Mouse (Mus musculus): ENCODE data around the gene Catip. TPM values are rescaled to one million over a fixed set of nuclear protein-coding genes. Genes with fewer than 3 reads are reported as not detected.

Gene Catip
- polyA plus RNA-seq, 1 experiment from 2014 or later, result 0.21 TPM

DNA sequence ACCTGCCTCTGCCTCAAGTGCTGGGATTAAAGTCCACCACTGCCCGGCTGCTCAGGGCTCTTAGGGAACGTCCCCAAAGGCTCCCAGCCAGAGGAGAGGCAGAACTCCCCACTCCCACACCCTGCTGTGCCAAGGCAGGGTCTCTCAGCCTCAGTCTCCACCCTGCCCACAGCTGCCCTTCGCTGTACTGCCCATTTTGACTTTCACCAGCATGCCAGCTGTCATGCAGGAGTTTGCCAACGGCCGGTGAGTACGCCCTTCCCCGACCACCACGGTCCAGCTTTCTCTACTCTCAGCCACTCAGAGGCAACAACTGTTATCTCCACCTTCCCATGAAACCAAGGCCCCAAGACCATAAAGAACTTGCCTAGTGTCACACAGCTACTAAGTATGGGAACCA is 22.6 kb downstream of the Catip start:
- ATAC-seq (replicated peaks; ENCODE audit: low FRiP score) (no peak), DNase-seq (ENCODE audit: low spot score) (no peak)
- Histone ChIP-seq H3K4me1 (replicated peaks; ENCODE audit: control insufficient read depth, insufficient read depth, low read length) (peaks cover 30% of the 10 kb centered on the region), H3K9me3 (ENCODE audit: control insufficient read depth, low read length) (no peaks in the 10 kb centered on the region), H3K4me2 (no peak overlapping the region), H3K9ac (ENCODE audit: low read depth, low read length) (no peak overlapping the region), H3K27ac (ENCODE audit: low read depth, low read length) (no peak overlapping the region), H3K36me3 (ENCODE audit: control insufficient read depth, insufficient read depth, low read length) (no peaks in the 10 kb centered on the region), H3K27me3 (replicated peaks; ENCODE audit: control insufficient read depth, insufficient read depth, low read length) (no peaks in the 10 kb centered on the region), H3K4me3 (ENCODE audit: low read depth, low read length) (no peak overlapping the region)
- 72% methylated on average over 8 of the region's 8 CpGs for WGBS

DNA sequence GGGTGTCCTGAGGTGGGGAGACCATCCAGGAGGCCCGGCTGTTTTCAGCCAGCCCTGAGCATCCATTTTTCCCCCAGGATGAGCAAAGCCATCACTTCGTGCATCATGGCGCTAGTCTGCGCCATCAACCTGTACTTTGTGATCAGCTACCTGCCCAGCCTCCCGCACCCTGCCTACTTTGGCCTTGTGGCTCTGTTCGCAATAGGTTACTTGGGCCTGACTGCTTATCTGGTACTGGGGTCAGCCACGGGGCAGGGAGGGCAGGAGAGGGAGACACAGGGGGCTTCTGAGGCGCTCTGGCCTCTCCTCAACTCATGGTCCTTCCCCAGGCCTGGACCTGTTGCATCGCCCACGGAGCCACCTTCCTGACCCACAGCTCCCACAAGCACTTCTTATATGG is 23.2 kb downstream of the Catip start:
- no peak overlapping the region for H3K4me3 ChIP-seq (ENCODE audit: low read depth, low read length)
- H3K27me3 ChIP-seq (replicated peaks; ENCODE audit: control insufficient read depth, insufficient read depth, low read length), result no peaks in the 10 kb centered on the region
- H3K9me3 ChIP-seq (ENCODE audit: control insufficient read depth, low read length), result no peaks in the 10 kb centered on the region
- DNase-seq (ENCODE audit: low spot score) (no peak), ATAC-seq (replicated peaks; ENCODE audit: low FRiP score) (no peak)
- H3K36me3 ChIP-seq (ENCODE audit: control insufficient read depth, insufficient read depth, low read length), result no peaks in the 10 kb centered on the region
- H3K4me2 ChIP-seq, result no peak overlapping the region
- 85% methylated on average over 10 of the region's 10 CpGs for WGBS
- H3K27ac ChIP-seq (ENCODE audit: low read depth, low read length), result no peak overlapping the region
- H3K4me1 ChIP-seq (replicated peaks; ENCODE audit: control insufficient read depth, insufficient read depth, low read length), result peaks cover 30% of the 10 kb centered on the region
- H3K9ac ChIP-seq (ENCODE audit: low read depth, low read length), result no peak overlapping the region

DNA sequence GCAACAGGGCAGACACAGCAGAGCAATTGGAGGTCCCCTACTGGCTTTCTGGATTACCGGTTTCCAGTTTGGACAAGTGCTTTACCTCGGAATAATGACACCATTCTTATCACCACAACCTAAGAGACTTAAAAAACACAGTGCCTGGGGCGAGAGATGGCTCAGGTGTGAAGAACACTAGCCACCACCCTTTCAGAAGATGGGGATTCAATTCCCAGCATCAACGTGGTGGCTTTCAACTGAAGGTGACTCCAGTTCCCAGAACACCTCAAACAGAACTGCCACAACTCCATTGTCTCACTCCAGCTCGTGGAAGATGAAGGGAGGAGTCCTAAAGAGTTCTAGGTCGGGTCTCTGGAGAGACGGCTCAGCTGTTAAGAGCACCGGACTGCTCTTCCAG is 23.6 kb downstream of the Catip start:
- no peak overlapping the region for H3K4me3 ChIP-seq (ENCODE audit: low read depth, low read length)
- no peak overlapping the region for H3K4me2 ChIP-seq
- 86% methylated on average over 8 of the region's 8 CpGs for WGBS
- no peak overlapping the region for H3K27ac ChIP-seq (ENCODE audit: low read depth, low read length)
- DNase-seq (ENCODE audit: low spot score) (no peak), ATAC-seq (replicated peaks; ENCODE audit: low FRiP score) (no peak)
- H3K9ac ChIP-seq (ENCODE audit: low read depth, low read length), result no peak overlapping the region
- H3K27me3 ChIP-seq (replicated peaks; ENCODE audit: control insufficient read depth, insufficient read depth, low read length), result no peaks in the 10 kb centered on the region
- H3K4me1 ChIP-seq (replicated peaks; ENCODE audit: control insufficient read depth, insufficient read depth, low read length), result peaks cover 34% of the 10 kb centered on the region
- no peaks in the 10 kb centered on the region for H3K36me3 ChIP-seq (ENCODE audit: control insufficient read depth, insufficient read depth, low read length)
- no peaks in the 10 kb centered on the region for H3K9me3 ChIP-seq (ENCODE audit: control insufficient read depth, low read length)

DNA sequence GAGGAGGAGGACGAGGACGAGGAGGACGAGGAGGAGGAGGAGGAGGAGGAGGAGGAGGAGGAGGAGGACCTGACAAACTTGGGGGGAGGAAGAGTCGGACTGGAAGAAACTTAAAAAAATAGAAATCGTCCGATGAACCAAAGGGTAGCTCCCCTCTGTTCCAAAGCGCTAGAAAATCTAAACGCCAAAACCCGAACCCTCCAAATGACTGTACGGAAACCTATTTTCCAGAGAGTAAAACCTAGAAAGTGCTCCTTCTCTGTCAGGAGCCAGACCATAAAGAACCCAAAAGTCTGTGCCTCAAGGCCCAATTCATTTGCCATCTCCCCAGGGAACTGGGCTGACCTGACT is 24.4 kb downstream of the Catip start:
- DNase-seq (ENCODE audit: low spot score) (no peak), ATAC-seq (replicated peaks; ENCODE audit: low FRiP score) (no peak)
- WGBS, result 57% methylated on average over 7 of the region's 10 CpGs
- Histone ChIP-seq H3K27me3 (replicated peaks; ENCODE audit: control insufficient read depth, insufficient read depth, low read length) (no peaks in the 10 kb centered on the region), H3K36me3 (ENCODE audit: control insufficient read depth, insufficient read depth, low read length) (no peaks in the 10 kb centered on the region), H3K4me2 (peak overlapping the region; percentile 65), H3K27ac (ENCODE audit: low read depth, low read length) (peak overlapping the region; percentile 78), H3K9ac (ENCODE audit: low read depth, low read length) (peak overlapping the region; percentile 82), H3K4me1 (replicated peaks; ENCODE audit: control insufficient read depth, insufficient read depth, low read length) (peaks cover 39% of the 10 kb centered on the region), H3K9me3 (ENCODE audit: control insufficient read depth, low read length) (no peaks in the 10 kb centered on the region), H3K4me3 (ENCODE audit: low read depth, low read length) (peak overlapping the region; percentile 59)

DNA sequence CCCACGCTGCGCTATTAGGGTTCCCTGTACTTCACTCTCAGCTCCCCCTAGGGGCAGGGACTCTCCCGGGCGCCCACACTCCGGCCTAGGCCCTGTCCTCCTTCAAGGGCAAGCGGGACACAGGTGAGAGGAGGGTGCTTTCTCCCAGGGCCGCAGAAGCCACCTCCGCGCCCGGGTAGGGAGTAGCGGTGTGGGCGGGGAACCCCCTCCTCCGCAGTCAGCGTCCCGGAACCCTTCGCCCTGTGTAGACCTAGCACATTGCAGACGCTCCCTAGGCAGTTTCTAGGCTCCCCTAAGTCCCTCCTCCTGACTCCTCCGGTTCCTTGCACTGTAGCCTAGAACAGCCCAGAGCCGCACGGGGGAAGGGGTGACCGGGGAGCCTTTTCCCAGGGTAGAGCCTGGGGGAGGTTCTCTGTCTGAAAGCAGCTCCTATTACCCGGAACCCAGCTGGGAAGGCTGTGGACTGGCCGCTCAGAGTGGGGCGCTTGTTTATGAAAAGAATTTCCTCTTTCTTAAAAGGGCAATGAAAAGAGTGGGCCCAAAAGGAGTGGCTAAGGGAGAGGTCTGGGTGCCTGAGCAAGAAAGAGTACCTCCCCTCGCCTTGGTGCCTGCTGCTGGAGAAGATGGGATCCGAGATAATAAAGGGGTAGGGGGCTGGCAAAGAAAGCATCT is 24.9 kb downstream of the Catip start:
- H3K4me2 ChIP-seq, result peak overlapping the region; percentile 65
- H3K9ac ChIP-seq (ENCODE audit: low read depth, low read length), result peak overlapping the region; percentile 82
- no peaks in the 10 kb centered on the region for H3K36me3 ChIP-seq (ENCODE audit: control insufficient read depth, insufficient read depth, low read length)
- ATAC-seq (replicated peaks; ENCODE audit: low FRiP score) (peak; percentile 84), DNase-seq (ENCODE audit: low spot score) (peak; percentile 98)
- WGBS, result 2% methylated on average over 26 of the region's 26 CpGs
- peak overlapping the region; percentile 59 for H3K4me3 ChIP-seq (ENCODE audit: low read depth, low read length)
- no peaks in the 10 kb centered on the region for H3K27me3 ChIP-seq (replicated peaks; ENCODE audit: control insufficient read depth, insufficient read depth, low read length)
- H3K9me3 ChIP-seq (ENCODE audit: control insufficient read depth, low read length), result no peaks in the 10 kb centered on the region
- H3K4me1 ChIP-seq (replicated peaks; ENCODE audit: control insufficient read depth, insufficient read depth, low read length), result peaks cover 36% of the 10 kb centered on the region
- H3K27ac ChIP-seq (ENCODE audit: low read depth, low read length), result peak overlapping the region; percentile 78

DNA sequence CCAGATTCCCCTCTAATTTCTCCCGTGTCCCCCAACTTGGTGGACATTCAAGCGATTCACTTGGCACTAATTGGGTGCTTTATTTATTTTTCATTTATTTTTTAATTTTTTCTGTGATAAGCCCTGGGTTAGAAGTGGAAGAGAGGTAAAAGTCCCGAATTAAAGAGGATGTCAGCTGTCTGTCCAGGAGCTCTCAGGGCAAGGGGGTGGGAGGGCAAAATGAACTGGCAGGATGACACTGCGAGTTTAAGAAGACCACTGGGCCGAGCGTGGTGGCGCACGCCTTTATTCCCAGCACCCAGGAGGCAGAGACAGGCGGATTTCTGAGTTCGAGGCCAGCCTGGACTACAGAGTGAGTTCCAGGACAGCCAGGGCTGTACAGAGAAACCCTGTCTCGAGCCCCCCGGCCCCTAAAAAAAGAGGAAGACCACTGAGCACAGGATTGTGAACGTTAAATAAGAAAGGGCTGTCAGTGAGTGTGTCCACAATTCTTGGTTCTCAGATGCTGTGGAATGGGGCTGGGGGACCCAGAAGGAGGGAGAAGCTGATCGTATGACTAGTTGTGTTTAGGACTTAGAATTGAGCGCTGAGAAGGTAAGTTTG is 25.6 kb downstream of the Catip start:
- H3K4me3 ChIP-seq (ENCODE audit: low read depth, low read length), result peak overlapping the region; percentile 59
- H3K27me3 ChIP-seq (replicated peaks; ENCODE audit: control insufficient read depth, insufficient read depth, low read length), result no peaks in the 10 kb centered on the region
- peak overlapping the region; percentile 78 for H3K27ac ChIP-seq (ENCODE audit: low read depth, low read length)
- no peak for DNase-seq (ENCODE audit: low spot score)
- H3K9me3 ChIP-seq (ENCODE audit: control insufficient read depth, low read length), result no peaks in the 10 kb centered on the region
- peak overlapping the region; percentile 65 for H3K4me2 ChIP-seq
- no peaks in the 10 kb centered on the region for H3K36me3 ChIP-seq (ENCODE audit: control insufficient read depth, insufficient read depth, low read length)
- no peak for ATAC-seq (replicated peaks; ENCODE audit: low FRiP score)
- H3K4me1 ChIP-seq (replicated peaks; ENCODE audit: control insufficient read depth, insufficient read depth, low read length), result peaks cover 38% of the 10 kb centered on the region
- peak overlapping the region; percentile 82 for H3K9ac ChIP-seq (ENCODE audit: low read depth, low read length)
- WGBS, result 44% methylated on average over 15 of the region's 15 CpGs

DNA sequence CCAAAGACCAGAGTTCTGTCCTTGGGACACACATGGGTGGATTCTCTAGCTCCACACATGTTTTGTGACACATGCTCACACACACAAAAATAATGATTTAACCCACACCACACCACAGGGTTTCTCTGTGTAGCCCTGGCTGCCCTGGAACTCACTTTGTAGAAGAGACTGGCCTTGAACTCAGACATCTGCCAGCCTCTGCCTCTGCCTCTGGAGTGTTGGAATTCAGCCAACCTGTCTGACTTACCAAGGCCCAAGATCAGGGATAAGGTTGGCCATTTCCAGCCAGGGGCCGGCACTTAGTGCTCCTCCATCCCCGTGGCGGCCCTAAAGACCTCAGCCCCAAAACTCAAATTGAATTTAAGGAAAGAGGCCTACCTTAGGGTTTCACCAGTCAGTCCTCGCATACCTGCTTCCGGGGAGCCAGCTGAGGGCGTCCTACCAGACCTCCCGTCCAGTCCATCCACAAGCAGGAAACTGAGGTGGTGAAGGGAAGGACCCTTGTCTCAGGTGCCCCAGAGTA is 26.6 kb downstream of the Catip start:
- ATAC-seq (replicated peaks; ENCODE audit: low FRiP score) (no peak), DNase-seq (ENCODE audit: low spot score) (no peak)
- Histone ChIP-seq H3K9me3 (ENCODE audit: control insufficient read depth, low read length) (no peaks in the 10 kb centered on the region), H3K27me3 (replicated peaks; ENCODE audit: control insufficient read depth, insufficient read depth, low read length) (no peaks in the 10 kb centered on the region), H3K27ac (ENCODE audit: low read depth, low read length) (no peak overlapping the region), H3K4me3 (ENCODE audit: low read depth, low read length) (no peak overlapping the region), H3K36me3 (ENCODE audit: control insufficient read depth, insufficient read depth, low read length) (no peaks in the 10 kb centered on the region), H3K4me1 (replicated peaks; ENCODE audit: control insufficient read depth, insufficient read depth, low read length) (peaks cover 43% of the 10 kb centered on the region), H3K9ac (ENCODE audit: low read depth, low read length) (no peak overlapping the region), H3K4me2 (no peak overlapping the region)
- 81% methylated on average over 7 of the region's 7 CpGs for WGBS

DNA sequence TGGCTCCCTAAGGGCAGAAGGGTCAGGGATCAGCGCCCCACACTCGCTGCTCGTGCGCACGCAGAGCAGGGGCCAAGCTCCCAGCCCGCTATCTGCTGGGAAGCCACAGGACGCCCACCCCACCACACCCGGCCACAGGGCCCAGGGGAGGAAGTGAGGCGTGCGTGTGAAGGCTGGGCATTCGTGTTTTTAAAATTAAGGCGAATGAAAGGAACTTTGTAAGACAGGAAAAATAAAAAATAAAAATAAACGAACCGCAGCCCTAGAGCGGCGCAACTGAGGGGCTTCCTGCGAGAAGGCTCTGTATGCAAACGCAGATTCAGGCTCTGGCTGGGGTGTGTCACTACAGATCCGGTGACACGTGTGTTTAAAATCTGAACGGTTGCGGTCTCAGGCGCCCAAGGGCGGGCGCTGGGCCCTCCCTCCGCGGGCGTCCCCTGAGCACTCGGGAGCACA is 28.0 kb downstream of the Catip start:
- ATAC-seq (replicated peaks; ENCODE audit: low FRiP score), result 0 out of 2 replicates have a peak, but pooled peaks have one; percentile 21

More for the DNA sequence above, 28.0 kb downstream of the Catip start:
- Histone ChIP-seq H3K4me3 (ENCODE audit: low read depth, low read length) (peak overlapping the region; percentile 75), H3K4me2 (peak overlapping the region; percentile 100), H3K4me1 (replicated peaks; ENCODE audit: control insufficient read depth, insufficient read depth, low read length) (peaks cover 42% of the 10 kb centered on the region), H3K36me3 (ENCODE audit: control insufficient read depth, insufficient read depth, low read length) (peaks cover 10% of the 10 kb centered on the region; the same call in 1 of the 2 replicates), H3K27me3 (replicated peaks; ENCODE audit: control insufficient read depth, insufficient read depth, low read length) (no peaks in the 10 kb centered on the region), H3K9ac (ENCODE audit: low read depth, low read length) (peak overlapping the region; percentile 60), H3K9me3 (ENCODE audit: control insufficient read depth, low read length) (no peaks in the 10 kb centered on the region), H3K27ac (ENCODE audit: low read depth, low read length) (peak overlapping the region; percentile 99; the same call in 1 of the 2 replicates)
- WGBS, result 2% methylated on average over 29 of the region's 29 CpGs
- DNase-seq (ENCODE audit: low spot score), result peak; percentile 64
